Mouse (Mus musculus): Measurements from ENCODE around the gene Xirp1. TPM values are rescaled to one million over a fixed set of nuclear protein-coding genes. Genes with fewer than 3 reads are reported as not detected.

The Xirp1 gene
- total RNA-seq, 2 experiments from 2014 or later = 101 to 111 TPM

DNA sequence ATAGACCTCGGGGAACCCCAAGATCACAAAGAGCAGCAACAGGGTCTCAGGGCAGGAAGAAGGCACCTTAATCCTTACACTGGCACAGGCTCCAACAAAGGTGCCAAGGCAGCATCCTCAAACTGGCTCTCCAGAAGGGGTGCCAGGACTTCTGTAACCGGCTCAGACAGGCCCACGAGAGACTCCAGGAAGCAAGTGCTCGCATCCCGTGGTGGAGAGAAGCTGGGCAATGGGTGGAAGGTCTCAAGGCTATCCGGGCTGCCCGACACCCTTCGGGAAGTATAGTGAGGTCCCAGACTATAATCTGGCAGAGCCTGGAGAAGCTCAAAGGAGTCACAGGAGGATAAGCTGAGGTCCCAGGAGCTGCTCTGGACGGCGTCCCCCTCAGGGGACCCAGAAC lies 51.2 kb downstream of the Xirp1 start:
- no peak for DNase-seq (ENCODE audit: low spot score in 2 of 2)

DNA sequence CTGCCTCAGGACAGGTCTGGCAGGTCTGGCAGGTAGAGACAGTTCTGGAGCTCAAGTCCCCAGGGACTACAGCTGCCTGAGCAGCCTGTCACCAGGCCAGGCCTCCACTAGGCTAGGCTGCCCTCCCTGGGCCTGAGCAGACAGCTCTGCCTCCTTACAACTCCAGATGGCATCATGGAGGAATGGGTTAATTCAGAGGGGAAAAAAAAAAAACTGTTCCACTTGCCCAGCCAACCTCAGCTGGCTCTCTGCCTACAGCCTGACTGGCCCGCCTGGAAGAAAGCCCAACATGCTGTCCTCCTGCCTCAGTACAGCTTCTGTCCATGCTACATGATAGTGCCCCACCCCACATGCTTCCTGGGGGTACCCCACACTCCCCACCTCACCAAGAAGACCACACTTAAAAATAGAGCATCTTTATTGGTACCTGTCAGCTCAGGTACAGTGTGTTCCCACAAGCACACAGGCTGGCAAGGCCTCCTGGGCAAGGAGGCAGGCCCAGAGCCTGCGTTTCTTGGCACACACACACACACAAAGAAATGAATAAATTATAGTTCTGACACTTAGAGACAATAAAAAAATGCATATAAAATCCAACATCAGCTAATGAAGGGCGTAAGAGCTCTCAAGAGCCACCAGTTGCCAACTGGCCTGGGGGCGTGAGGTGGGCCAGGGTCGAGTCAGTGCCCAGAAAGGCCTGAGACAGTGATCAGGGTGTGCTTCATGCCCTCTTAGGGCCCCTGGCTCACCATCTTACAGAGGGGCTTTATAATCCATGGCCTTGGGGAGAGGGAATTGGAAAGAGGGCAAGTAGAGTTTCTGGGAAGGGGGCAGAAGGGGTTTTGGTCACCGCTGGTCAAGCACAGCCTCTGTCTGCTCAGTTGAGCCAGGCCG lies 52.4 kb downstream of the Xirp1 start:
- DNase-seq (ENCODE audit: low spot score in 2 of 2) = no peak

DNA sequence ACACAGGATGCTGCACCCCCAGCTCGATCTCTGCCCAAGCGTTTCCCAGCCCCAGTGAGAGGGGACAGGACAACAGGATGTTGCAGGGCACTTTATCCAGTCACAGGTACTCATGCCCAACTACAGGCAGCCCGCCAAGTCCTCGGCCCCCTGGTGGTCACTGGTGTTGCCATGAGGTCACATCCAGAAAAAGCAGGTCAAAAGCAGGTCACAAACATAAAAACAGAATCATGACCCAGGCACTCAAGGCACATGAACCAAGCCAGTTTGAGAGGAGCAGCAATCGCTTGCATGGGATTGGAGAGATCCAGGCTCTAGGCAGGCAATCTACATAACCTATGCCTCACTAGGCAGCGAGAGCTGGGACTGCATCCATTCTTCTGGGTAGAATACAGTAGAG lies 53.2 kb downstream of the Xirp1 start:
- DNase-seq (ENCODE audit: low spot score in 2 of 2) = peak in 1 of 2 experiments; percentile 64

DNA sequence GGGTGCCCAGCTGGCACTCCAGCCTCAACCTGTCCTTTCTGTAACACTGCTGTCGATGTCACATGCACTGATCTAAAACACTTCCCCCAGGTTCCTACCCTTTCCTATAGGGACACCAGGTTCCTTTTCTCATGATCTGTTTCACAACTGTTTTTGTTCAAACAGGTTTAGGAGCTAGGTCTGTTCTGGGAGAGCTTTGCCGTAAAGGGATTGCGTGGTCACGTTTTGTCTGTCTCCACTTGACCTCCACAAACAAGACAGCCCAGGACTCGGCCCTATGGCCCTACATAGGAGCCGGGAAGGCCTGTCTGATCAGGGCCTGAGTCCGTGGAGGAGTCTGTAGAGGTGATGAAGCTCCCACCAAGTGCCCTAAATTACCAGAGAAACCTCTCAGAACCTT lies 53.6 kb downstream of the Xirp1 start:
- no peak for DNase-seq (ENCODE audit: low spot score in 2 of 2)

DNA sequence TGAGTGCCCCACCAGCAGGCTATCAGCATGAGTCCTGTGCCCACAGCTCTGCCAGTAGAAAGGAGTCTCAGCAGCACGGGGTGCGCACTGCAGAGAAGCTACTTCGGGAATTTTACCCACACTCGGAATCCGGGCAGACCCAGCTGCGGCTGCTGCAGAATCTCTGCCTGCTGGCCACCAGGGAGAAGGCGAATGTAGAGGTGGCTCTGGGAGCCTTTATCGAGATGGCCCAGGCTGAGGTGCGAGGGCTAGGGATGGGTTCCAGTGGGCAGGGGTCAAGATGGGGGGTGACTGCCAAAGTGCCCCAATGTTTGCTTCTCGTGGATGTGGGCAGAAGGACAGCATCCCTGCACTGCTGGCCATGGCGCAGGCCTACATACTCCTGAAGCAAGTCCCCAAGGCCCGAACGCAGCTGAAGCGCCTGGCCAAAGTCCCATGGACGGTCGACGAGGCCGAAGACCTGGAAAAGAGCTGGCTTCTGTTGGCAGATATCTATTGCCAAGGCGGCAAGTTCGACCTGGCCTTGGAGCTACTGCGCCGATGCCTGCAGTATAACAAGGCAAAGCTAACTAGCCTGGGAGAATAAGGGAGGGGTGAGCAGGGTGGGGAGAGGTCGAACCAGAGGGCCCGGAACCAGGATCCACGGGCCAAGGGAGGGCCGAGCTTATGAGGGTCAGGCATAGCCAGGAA lies 57.0 kb downstream of the Xirp1 start:
- DNase-seq (ENCODE audit: low spot score in 2 of 2) = no peak

DNA sequence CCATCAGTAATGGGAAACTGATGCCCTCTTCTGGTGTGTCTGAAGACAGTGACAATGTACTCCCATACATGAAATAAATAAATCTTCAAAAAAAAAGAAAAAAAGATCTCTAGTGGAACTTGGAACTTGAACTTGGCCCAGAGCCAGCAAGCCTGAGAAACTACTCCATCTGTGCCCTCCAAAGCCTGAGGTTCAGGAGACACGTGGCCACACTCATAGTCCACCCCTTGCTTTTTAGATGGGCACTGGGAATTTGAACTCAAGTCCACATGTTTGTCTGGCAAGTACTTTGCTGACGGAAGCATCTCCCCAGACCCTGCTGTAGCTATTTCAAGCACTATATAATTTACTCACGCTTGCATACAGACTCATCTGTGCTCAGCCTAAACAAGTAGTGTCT lies 58.2 kb downstream of the Xirp1 start:
- no peak for DNase-seq (ENCODE audit: low spot score in 2 of 2)

DNA sequence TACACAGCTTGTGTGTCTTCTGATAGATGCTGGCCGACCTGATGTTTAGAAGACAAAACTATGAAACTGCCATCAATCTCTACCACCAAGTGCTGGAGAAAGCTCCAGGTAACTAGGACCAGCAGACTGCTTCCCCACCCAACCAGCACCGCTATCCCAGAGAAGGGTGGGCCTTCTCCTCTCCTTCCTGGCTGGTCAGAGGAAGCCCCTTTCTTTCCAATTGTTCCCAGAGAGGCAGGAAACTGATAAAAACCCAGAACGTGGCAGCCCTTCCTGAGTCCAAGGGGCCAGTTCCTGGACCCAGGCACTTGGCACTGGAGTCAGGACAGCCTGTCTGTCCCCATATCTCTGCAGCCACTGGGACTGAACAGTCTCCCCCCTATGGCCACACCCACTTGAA lies 59.2 kb downstream of the Xirp1 start:
- no peak for DNase-seq (ENCODE audit: low spot score in 2 of 2)

Other genes starting within 250 kb of the Xirp1 start
- under 1 TPM in 1 of 2 experiments, not detected in 1; 0.08 TPM for gene Scn11a, start 198.1 kb downstream of the Xirp1 start, total RNA-seq (2021)
- 10 to 100 TPM; 28.4 to 30.0 TPM for gene Wdr48, start 128.7 kb downstream of the Xirp1 start, total RNA-seq (2021)
- 10 to 100 TPM; 18.8 to 25.2 TPM for gene Gorasp1, start 86.0 kb downstream of the Xirp1 start, total RNA-seq (2021)
- under 1 TPM; 0.15 to 0.34 TPM for gene Ttc21a, start 86.0 kb downstream of the Xirp1 start, total RNA-seq (2021)
- gene Csrnp1, start 38.9 kb downstream of the Xirp1 start, total RNA-seq (2021) = 1 to 10 TPM; 4.5 to 5.4 TPM
- 1 to 10 TPM; 5.5 to 5.6 TPM for gene Cx3cr1, start 46.3 kb upstream of the Xirp1 start, total RNA-seq (2021)
- not detected for gene Ccr8, start 68.5 kb upstream of the Xirp1 start, total RNA-seq (2021)
- 10 to 100 TPM; 10.6 TPM for gene Slc25a38, start 86.8 kb upstream of the Xirp1 start, total RNA-seq (2021)
- 1,000 to 10,000 TPM in 1 of 2 experiments, 100 to 1,000 TPM in 1; 833 to 1,010 TPM for gene Rpsa, start 104.1 kb upstream of the Xirp1 start, total RNA-seq (2021)
- gene Mobp, start 126.1 kb upstream of the Xirp1 start, total RNA-seq (2021) = not detected

All from gastrocnemius, postnatal 4 days (tissue).